Mouse (Mus musculus): Measurements from ENCODE around the gene Angpt4.
A peak's percentile ranks its signal among the peaks of the same experiment; 100 is the strongest.

Gene Angpt4

DNA sequence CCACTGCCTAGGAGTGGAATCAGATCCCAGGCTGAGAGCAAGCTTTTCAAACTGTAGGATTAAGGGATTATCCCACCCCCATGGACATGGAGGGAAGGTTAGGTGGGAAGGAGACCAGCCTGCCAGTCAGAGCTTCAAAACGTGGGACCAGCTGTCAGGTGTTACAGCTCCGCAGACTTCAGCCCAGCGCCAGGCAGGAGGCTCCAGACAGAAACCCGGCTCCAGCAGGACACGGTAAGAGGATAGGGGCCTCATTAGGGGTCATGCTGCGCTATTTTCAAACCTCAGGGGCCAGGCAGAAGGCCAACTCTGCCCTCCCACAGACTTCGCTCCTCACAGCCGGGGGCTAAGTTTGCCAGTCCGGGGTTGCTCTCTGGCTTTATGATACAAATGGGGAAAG is 53.0 kb downstream of the Angpt4 start:
- no peak for DNase-seq

DNA sequence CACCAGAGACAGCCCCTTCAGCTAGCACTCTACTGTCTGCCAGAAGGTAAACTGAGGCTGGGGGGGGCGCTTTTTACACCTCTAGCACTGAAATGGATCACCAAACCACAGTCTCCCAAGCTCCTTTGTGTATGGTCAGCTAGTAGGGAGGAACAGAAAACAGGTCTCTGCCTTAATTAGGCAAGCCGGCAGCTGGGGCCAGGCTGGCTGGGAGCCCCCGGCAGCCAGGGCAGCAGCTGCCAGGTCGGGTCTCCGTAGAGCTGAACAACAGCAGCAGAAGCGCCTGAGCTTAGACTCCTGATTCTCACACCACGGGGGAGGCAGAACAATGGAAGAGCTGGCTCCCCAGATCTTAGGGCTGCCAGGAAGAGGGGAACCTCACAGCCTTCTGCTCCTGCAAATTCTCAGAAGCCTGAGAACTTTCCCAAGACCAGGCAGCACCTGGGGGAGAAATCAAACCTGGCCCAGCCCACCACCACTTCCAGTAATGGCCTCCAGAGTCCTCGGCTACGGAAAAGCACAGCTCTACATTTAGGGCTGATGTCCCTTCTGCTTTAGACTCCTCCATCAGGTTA is 56.3 kb downstream of the Angpt4 start:
- DNase-seq: no peak

DNA sequence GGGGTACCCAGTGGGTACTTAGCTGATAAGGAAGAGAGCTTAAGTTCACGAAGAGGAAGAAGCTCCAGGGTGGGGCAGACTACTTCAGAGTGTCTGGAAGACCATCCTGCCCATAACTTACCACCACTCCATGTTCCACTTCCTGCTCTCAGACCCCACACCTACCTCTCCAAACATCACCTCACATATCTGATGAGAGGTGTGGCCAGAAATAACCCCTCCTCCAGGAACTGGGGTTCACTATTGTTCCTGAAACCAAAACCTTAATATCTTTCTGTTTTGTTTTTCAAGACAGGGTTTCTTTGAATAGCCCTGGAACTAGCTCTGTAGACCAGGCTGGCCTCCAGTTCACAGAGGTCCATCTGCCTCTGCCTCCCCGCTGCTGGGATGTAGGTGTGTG is 56.8 kb downstream of the Angpt4 start:
- DNase-seq: no peak

DNA sequence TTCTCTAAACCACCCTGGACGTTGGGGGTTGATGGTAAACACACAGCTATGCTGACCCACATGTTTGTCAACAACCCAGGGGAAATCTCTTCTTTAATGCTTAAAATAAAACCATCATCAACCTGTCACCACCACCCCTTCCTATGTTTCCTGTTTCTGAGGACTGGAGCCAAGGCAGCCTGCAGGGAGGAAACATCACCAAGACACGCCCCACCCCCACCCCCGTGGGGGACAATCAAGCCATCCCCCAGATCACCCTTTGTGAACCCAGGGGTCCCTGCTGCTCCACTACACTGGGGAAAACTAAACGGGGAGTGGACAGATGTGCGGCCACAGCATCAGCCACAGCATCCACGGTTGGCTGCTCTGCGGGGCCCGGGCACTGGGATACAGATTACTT is 57.4 kb downstream of the Angpt4 start:
- DNase-seq: no peak

DNA sequence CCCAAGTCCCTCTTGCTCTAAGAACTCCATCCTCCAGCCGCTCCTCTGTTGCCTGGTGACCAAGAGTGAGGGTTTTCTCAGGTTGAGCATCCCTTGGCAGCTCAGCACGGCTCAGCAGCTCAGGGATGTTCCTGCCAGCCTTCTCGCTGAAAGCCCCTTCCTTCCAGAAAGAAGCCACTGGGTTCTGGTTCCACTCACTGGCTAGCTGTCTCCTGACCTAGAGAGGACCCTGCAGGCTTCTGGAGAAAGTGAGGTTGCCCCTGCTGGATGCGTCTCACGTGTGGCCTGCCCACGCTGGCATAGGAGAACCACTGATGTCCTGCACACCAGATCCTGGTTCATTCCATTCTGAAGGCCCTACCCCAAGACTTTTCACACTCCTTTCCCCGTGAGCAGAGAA is 58.0 kb downstream of the Angpt4 start:
- DNase-seq: no peak

DNA sequence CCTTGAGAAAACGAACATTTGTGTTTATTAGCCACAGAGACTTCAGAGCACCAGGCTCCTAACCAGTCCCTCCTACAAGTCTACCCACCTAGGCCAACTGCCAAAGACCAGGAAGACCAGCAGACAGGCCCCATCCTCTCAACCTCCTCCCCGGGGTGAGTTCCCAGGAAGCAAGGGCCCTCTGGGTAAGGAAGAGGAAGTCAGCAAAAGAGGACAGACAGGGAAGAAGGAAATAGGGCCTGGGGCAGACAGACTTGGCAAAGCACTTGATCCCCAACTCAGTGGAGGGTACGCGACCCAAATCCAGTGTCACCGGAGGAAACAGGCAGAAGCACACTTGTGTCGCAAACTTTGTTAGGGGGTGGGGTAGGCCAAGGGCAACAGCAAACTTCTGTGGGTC is 58.4 kb downstream of the Angpt4 start:
- no peak for DNase-seq

DNA sequence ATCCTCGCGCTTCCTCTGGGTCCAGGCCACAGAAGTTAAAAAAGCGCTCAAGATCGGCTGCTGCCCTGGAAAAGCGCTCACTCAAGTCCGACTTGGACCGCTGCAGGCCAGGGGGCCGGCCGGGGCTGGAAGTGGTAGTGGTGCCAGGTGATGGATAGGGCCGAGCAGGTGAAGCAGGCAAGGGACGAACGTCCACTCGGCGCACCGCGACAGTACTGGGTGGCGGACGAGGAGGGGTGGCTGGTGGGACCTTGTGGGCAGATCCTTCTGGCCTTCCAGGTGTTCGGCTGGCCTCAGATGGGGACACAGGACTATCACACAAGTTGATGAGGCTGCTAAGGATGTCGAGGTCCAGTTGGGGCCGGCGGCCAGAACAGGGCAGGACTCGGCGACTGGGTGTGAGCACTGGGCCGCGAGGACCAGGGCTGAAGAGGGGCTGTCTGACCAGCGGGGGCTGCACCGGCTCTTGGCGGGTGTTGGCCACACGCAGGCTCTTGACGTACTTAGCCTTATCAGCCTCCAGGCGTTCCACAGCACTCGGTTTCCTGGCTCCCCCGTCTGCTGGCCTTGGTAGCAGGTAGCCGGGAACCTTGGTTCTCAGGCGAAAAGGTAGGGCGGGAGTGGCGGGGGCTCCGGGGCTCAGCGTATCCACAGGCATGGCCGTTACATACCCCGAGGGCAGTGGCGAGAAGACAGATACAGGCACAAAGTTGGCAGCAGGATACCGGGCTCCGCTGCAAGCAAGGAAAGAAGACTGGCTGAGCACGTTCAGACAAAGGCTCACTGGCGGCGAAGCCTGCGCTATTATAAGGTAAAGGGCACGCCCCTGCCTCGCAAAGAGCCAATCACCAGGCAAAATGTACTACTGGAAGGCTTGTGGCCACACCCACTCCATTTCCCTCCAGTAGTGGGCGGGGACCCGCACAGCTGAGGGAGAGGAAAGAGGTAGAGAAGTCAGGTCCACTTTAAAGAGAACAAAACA is 59.5 kb downstream of the Angpt4 start:
- DNase-seq: peak; percentile 82 to 90

DNA sequence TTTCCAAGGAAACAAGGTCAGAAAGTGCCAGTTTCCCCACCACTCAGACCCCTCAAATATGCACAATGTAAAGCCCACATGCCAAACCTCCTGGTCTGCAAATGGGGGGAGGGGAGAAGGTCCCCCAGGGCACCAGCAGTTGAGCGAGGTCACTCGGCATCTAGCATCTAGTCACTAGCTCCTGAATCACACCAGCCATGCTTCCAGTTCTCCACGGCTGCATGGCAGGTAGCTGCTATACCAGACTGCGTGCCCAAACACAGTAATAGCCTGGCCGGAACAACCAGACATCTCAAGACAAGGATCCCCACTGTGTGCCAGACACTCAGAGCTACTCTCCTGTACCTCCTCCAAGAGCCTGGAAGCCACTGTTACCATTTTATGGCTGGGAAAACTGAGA is 60.7 kb downstream of the Angpt4 start:
- DNase-seq: no peak

DNA sequence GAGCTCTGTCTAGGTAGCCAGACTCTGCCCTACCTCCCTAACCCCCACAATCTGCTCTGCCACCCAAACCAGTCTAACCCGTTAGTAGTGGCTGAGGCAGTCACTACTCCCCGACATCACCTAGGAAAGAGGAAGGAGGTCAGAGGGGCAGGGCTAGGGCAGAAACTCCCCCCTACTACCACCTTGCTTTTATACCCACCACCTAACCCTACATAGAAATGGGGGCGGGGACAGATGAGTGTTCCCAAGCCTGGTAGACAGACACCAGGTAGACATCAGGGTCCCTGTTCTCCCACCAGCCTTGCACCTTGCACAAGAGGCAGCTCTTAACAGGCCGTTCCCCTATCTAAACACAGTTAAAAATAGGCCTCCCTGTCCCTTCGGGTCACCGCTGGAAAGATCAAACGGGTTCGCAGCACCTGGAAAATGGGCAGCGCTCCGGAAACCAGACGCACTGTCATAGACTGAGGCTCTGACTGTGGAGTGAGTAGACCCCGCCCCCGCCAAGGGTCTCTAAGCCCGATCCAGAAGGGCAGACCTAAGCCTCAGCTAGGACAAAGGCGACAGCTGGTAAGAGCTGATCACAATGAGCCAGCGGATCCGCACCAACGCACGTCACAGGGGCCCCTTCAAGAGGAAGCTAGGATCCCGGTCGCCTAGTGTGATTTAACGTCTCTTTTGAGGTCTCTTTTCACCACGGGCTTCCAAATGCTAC is 62.0 kb downstream of the Angpt4 start:
- peak; percentile 51 to 65 for DNase-seq

DNA sequence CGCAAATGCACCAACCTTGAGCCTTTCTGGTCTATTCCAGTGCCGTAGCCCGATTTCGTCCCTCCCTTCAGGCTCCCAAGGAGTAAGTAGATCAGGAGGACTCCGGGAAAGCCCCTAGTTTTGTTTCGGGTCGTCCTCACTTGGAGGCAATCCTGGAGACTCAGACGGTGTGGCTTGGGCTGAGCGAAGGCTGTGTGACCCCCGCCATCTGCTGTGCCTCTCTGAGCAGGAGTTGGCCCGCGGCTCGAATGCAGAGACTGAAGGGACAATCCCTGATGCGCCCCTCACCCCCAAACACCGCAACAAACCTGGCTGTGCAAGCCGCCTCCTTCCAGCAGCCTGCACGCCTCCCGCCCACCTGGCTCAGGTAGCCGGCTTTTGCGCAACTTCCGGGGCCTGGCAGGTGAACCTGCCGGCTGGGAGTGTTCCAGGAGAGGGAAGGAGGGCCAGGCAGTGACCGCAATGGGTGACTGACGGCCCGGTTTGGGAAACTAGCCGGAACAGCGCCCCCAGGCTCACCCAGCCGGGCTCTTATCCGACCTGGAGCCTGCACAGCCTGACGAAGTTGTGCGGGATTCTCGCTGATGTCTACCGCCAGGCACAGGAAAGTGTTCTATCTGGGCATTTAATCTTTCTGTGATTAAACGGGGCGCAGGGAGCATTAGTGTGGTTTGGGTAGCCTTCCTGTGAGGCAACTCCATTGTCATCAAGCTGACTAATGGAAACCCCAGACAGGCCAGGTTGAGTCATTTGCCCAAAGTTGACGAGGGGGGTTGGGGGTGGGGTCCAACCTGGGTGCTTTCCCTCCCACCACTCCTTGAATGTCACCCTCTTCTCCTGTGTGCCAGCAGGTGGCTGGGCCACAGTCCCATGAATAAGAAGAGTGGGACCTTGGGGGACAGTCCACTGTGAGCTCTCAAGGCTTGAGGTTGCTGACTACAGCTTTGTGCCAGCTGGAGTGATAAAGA is 62.9 kb downstream of the Angpt4 start:
- peak; percentile 30 to 47 for DNase-seq

DNA sequence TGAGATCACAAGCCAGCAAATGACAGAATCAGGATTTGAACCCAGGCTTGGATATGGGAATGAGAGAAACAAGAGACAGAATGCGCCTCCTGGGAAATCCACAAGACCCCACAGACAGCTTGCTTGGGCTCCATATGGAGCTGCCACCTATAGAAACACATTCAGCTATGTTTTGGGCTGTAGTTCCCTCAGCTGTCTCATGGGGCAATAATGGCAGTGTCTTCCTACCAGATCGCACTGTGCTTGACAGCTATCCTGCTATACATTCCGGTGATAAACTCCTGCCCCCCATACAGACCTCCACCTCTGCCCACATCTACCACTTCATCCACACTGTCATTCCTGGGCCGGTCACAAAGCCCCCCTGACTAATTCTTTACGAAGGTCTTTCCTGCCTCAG is 64.3 kb downstream of the Angpt4 start:
- no peak for DNase-seq

DNA sequence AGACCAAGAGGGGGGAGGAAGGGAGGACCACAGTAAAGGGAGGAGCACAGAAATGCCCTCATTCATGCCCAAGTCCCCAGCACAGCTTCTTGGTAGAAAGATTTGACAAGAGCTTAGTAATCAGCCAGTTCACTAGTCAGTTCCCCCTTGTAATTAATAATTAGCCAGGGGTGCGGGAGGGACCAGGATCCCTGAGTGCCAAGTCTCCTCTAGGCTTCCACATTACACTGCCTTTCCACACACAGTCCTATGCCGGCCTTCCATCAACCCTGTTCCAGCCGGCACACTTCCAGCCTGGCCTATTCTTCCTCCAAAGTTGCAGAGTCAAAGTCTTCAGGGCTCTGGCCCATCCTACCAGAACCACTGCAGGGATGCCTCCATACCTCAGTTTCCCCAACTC is 65.1 kb downstream of the Angpt4 start:
- DNase-seq: no peak

DNA sequence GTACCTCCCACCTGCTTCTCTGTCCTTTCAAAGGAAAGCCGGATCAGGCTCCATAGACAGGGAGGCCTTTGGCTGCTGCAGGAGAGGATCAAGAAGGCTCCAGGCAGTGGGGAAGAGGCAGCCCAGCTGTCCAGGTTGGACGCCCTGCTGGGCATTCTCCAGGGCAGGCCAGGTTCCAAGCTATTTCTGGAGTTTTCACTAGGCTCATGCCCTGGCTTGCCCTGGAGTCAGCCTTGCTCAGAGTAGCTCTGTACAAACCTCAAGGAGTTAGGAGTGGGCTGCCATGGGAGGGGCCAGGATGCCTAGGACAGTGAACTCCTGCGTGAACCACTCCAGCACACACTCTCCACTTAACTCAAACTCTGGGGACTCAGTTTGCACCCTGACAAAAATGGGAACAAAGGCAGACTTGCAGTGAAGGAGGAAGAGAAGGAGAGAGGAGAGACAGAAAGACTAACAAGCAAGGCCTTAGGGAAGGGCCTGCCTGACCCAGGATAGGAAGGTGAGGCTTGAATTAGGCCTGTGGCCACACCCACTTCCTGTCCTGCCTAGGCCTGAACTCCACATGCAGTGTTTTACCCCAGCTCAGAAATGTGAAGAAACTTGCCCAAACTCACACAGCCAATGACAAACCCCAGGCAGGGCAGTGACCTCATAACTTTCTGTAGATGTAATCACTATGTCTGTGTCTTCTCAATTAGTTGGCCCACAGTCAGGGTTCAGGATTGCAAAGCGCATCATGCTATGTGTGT is 66.9 kb downstream of the Angpt4 start:
- DNase-seq: no peak

DNA sequence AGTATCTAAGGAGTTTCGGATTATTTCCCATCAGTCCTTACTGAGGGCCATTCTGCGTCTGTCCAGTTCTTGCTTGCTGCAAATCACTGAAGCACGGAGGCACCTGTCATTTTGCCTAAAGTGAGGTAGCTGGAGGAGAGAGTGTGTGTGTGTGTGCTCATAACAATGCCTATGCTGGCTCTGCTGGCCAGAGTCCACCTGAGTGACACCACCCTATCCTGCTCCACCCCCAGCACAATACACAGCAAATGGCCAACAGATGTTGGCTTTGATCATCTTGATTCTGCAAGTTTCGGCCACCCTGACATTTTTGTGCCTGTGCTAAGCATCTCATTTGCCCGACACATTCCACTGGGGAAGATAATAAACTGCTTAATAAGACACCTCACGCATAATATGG is 67.5 kb downstream of the Angpt4 start:
- DNase-seq: no peak

DNA sequence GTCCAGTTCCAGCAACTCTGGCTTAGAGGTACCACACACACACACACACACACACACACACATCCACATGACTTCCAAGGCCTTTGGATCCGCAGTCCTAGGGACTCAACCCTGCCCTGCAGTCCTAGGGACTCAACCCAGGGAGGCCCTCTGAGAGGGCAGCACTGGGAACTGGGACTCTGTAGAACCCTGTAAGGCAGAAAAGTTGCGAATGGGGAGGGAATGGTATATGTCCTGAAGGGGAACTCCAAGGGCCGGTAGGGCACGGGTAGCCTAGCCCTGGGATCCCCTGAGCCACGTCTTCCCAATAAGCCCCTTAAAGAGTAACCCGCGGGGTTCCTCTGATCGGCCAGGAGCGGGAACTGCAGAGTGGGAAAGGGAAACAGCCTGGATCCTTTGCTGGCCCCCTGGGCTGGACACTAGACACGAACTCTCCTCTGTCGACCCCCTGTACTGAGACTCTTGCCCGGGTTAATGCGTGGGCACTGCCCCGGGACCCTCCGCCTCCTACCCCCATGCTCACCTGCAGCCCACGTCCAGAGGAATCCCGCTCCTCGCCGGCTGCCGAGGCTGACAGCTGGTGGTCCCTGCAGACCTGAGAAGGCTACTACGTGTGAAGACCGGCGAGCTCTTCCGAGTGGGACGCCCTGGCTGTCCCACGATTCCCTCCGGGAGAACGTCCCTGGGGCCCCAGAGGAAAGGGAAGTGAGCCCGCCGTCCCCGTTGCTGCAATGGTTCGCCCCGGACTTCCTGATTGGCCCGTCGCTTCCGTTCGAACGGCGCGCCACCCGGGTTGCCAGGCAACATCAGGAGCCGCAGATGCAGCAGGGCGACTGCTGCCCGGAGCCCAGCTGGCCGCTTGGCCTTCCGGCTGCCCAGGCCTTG is 68.7 kb downstream of the Angpt4 start, which contains the start of gene Fam110a:
Gene Fam110a (minus strand): TSS at position 750 of the 885 bp plus-strand sequence.
- peak; percentile 85 to 86 for DNase-seq

DNA sequence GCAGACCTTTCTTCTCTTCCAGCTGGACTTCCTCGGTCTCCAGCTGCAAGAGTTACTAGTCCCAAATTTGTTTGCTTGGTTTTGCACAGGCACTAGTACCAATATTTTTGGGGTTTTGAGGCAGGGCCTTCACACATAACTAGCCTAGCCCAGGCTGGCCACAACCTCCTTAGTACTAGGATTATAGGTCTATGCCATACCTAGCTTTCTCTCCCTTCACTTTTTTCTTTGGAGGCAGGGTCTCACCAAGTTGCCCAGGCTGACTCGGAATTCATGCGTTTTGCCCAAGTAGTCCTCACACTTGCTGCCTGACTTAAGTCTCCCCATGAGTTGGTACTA is 69.3 kb downstream of the Angpt4 start:
- no peak for DNase-seq

DNA sequence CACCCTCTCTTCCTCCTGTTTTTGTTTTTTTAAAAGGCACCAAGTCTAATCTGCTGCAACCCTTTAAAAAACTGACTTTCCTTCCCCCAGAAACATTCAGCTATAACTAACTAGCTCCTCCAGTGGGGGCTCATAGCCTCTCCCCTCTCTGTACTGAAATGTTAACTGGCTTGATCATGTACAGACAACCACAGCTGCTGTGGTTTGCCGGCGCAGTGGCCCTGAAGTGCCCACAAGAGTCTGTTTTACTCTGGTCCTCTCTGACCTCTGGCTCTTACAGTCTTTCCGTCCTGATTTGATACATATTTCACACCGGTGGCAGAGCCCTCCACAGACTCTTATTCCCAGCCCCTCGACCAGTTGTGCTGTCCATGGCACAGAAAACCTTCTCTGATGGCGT is 70.3 kb downstream of the Angpt4 start:
- no peak for DNase-seq

DNA sequence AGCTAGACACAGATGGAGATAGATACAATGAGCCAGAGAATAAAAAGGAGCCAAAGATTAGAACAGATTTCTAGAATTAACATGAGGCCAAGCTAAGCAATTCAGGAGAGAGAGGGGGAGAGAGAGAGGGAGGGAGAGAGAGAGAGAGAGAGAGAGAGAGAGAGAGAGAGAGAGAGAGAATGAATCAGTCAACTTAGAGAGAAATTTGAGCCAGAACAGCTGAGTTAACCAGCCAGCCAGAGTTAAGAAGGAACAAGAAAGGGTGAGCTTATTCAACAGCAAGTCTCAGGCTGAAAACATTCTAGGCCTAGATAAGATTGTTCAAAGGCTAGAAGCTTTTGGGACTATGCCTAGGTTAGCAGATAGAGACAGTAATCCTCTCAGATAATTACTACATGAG is 71.5 kb downstream of the Angpt4 start:
- no peak for DNase-seq

DNA sequence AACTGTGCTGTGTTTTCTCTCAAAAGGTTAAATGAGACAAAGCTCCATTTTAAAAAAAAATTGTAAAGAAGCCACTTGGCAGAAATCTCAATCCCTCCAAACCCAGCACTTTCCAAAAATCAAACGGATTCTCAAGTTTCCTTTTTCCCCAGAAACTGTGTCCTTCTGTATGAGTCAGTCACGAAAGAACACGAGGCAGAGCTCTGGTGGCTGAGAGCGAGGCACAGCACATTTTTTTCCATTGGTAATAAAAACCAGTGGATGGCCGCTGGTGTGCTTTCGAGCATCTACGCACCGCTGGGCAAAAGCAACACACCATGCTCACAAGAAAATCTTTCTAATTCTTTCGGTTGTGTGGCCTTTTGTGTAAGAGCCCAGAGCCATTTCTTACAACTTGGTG is 73.0 kb downstream of the Angpt4 start:
- no peak for DNase-seq

DNA sequence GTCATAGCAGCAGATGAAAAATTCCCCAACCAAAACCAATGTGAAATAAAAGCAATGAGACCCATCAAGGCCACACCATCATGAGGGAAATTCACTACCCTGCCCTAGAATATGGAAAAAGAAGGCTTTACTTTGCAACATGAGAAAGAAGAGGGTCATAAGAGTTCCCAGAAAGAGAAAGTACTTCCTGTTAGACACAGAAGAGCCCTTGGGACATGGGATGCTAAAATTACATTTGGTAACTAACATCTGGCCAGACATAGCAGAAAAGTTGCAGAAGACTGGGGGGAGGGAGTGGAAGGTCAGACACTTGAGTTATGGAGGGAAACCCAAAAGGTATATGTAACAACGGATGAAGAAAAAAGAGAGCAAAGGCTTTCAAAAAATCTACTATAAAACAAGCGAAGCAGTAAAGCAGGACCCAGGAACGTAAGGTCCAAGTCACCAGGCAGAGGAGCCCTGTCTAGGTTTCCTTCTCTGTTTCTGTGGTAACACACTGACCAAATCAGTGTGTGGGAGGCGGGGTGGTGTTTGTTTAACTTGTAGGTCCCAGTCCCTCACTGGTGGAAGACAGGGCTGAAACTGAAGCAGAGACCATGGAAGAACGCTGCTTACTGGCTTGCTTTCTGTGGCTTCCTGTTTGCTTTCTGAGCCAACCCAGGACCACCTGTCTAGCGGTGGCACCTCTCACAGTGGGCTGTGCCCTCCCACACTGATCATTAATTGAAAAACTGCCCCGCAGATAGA is 74.6 kb downstream of the Angpt4 start:
- DNase-seq: peak in 1 of 2 experiments; percentile 22

All from thymus, postnatal 36 days (tissue).